Mouse (Mus musculus): ENCODE results near the gene Zfp827. TPM values are rescaled to one million over a fixed set of nuclear protein-coding genes. Genes with fewer than 3 reads are reported as not detected.
A peak's percentile ranks its signal among the peaks of the same experiment; 100 is the strongest.

Gene Zfp827
- total and polyA plus RNA-seq, 2 experiments from 2014 or later = 6.1 to 23.3 TPM

DNA sequence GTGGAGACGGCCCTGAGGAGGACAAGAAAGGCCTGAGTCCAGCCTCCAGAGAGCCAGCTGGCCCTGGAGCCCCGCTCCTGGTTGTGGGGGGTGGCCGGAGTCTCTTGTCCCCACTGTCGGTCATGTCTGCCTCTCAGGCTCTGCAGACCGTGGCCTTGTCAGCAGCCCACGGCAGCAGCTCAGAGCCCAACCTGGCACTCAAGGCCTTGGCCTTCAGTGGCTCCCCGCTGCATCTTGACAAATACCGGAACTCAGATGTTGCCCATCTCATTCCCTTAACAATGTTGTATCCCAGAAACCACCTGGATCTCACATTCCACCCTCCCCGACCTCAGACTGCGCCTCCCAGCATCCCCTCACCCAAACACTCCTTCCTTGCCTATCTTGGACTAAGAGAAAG, 161.8 kb downstream of the Zfp827 start:
- Histone ChIP-seq H3K4me2 (ENCODE audit: low read depth) (no peak overlapping the region), H3K4me3 (ENCODE audit: low read depth, low read length) (no peak overlapping the region), H3K27me3 (ENCODE audit: insufficient read depth, low read length) (no peaks in the 10 kb centered on the region), H3K9me3 (ENCODE audit: low read length) (no peaks in the 10 kb centered on the region), H3K27ac (ENCODE audit: low read depth, low read length) (no peak overlapping the region), H3K9ac (no peak overlapping the region), H3K4me1 (ENCODE audit: insufficient read depth) (no peaks in the 10 kb centered on the region), H3K36me3 (ENCODE audit: insufficient read depth) (peaks cover 43% of the 10 kb centered on the region)
- ATAC-seq (no peak), DNase-seq (no peak)
- TF ChIP-seq CTCF (IDR thresholded peaks at IDR 0.05; ENCODE audit: low read depth) = no peak
- 91% methylated on average over 10 of the region's 10 CpGs for WGBS

- no peak for TF ChIP-seq CTCF (IDR thresholded peaks at IDR 0.05; ENCODE audit: low read depth)
- Histone ChIP-seq H3K27me3 (ENCODE audit: insufficient read depth, low read length) (no peaks in the 10 kb centered on the region), H3K36me3 (ENCODE audit: insufficient read depth) (peaks cover 2% of the 10 kb centered on the region; the same call in 1 of the 2 replicates), H3K4me3 (ENCODE audit: low read depth, low read length) (no peak overlapping the region), H3K4me1 (ENCODE audit: insufficient read depth) (peaks cover 6% of the 10 kb centered on the region; the same call in 1 of the 2 replicates), H3K4me2 (ENCODE audit: low read depth) (no peak overlapping the region), H3K9me3 (ENCODE audit: low read length) (no peaks in the 10 kb centered on the region), H3K9ac (no peak overlapping the region), H3K27ac (ENCODE audit: low read depth, low read length) (no peak overlapping the region)
- DNase-seq (no peak), ATAC-seq (no peak)
- WGBS = 83% methylated on average over 4 of the region's 4 CpGs
Measured at GRCm38 (mm10) chr8:79196481-79196880, 168.2 kb downstream of the Zfp827 start.

DNA sequence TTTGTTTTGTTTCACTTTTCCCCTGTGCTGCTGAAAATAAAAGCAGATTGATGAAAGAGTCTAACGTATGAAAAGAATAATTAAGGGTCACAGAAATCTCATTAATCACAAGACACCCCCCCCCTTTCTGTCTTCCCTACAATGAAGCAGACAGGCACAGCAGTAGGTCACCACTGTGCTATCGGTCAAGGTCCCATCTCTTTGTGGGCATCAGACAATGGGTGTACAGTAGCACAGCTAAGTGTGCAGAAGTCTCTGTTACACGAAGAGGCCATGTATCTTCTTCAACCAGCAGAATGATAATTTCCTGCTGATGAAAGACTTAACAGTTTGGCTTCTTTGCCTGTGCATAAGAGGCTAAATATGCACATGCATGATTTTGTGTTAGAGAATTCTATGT, 170.4 kb downstream of the Zfp827 start:
- H3K9ac ChIP-seq = no peak overlapping the region
- H3K9me3 ChIP-seq (ENCODE audit: low read length) = no peaks in the 10 kb centered on the region
- no peak for TF ChIP-seq CTCF (IDR thresholded peaks at IDR 0.05; ENCODE audit: low read depth)
- no peak overlapping the region for H3K4me2 ChIP-seq (ENCODE audit: low read depth)
- ATAC-seq = no peak; the same call in 1 of the 2 replicates
- WGBS = 33% methylated on average over 3 of the region's 3 CpGs
- H3K27ac ChIP-seq (ENCODE audit: low read depth, low read length) = no peak overlapping the region
- no peaks in the 10 kb centered on the region for H3K27me3 ChIP-seq (ENCODE audit: insufficient read depth, low read length)
- H3K4me1 ChIP-seq (ENCODE audit: insufficient read depth) = peaks cover 9% of the 10 kb centered on the region; the same call in 1 of the 2 replicates
- H3K4me3 ChIP-seq (ENCODE audit: low read depth, low read length) = no peak overlapping the region
- no peak for DNase-seq
- H3K36me3 ChIP-seq (ENCODE audit: insufficient read depth) = no peaks in the 10 kb centered on the region; the same call in 1 of the 2 replicates

GRCm38 (mm10) chr8:79201446-79202147, 173.4 kb downstream of the Zfp827 start:
- no peaks in the 10 kb centered on the region for H3K9me3 ChIP-seq (ENCODE audit: low read length)
- DNase-seq (no peak), ATAC-seq (peak; percentile 46)
- WGBS = 50% methylated on average over 11 of the region's 11 CpGs
- no peak overlapping the region for H3K4me2 ChIP-seq (ENCODE audit: low read depth)
- no peaks in the 10 kb centered on the region for H3K27me3 ChIP-seq (ENCODE audit: insufficient read depth, low read length)
- no peaks in the 10 kb centered on the region for H3K36me3 ChIP-seq (ENCODE audit: insufficient read depth)
- peaks cover 9% of the 10 kb centered on the region; the same call in 1 of the 2 replicates for H3K4me1 ChIP-seq (ENCODE audit: insufficient read depth)
- no peak overlapping the region for H3K9ac ChIP-seq
- TF ChIP-seq CTCF (IDR thresholded peaks at IDR 0.05; ENCODE audit: low read depth) = no peak
- H3K4me3 ChIP-seq (ENCODE audit: low read depth, low read length) = no peak overlapping the region
- no peak overlapping the region for H3K27ac ChIP-seq (ENCODE audit: low read depth, low read length)

GRCm38 (mm10) chr8:79206895-79207294, 178.7 kb downstream of the Zfp827 start:
- Histone ChIP-seq H3K4me3 (ENCODE audit: low read depth, low read length) (no peak overlapping the region), H3K9me3 (ENCODE audit: low read length) (no peaks in the 10 kb centered on the region), H3K4me2 (ENCODE audit: low read depth) (no peak overlapping the region), H3K4me1 (ENCODE audit: insufficient read depth) (peaks cover 20% of the 10 kb centered on the region), H3K27ac (ENCODE audit: low read depth, low read length) (no peak overlapping the region), H3K27me3 (ENCODE audit: insufficient read depth, low read length) (no peaks in the 10 kb centered on the region), H3K9ac (no peak overlapping the region), H3K36me3 (ENCODE audit: insufficient read depth) (no peaks in the 10 kb centered on the region)
- DNase-seq = peak; percentile 44
- no peak for TF ChIP-seq CTCF (IDR thresholded peaks at IDR 0.05; ENCODE audit: low read depth)
- 37% methylated on average over 4 of the region's 4 CpGs for WGBS
- no peak for ATAC-seq

- Histone ChIP-seq H3K9me3 (ENCODE audit: low read length) (no peaks in the 10 kb centered on the region), H3K4me2 (ENCODE audit: low read depth) (no peak overlapping the region), H3K9ac (no peak overlapping the region), H3K4me1 (ENCODE audit: insufficient read depth) (peaks cover 18% of the 10 kb centered on the region), H3K36me3 (ENCODE audit: insufficient read depth) (no peaks in the 10 kb centered on the region), H3K27ac (ENCODE audit: low read depth, low read length) (no peak overlapping the region), H3K27me3 (ENCODE audit: insufficient read depth, low read length) (no peaks in the 10 kb centered on the region), H3K4me3 (ENCODE audit: low read depth, low read length) (no peak overlapping the region)
- ATAC-seq (no peak), DNase-seq (no peak)
- TF ChIP-seq CTCF (IDR thresholded peaks at IDR 0.05; ENCODE audit: low read depth) = no peak
- WGBS = 44% methylated on average over 3 of the region's 3 CpGs
Measured at GRCm38 (mm10) chr8:79208181-79208580, 179.9 kb downstream of the Zfp827 start.

Measured in forebrain, postnatal 0 days (tissue).